Mouse (Mus musculus) midbrain, postnatal 0 days (tissue): ENCODE results near the gene Ap1m1. TPM values are rescaled to one million over a fixed set of nuclear protein-coding genes. Genes with fewer than 3 reads are reported as not detected.

Experiments used
- ATAC-seq: fragments of 200-750 bp; cut with Nextera tagmentation; 2 replicates; pipeline ENCODE4 v1.8.0; 2017; ENCODE audit warnings: moderate number of reproducible peaks, mild to moderate bottlenecking, moderate TSS enrichment, moderate library complexity; ENCODE audit not compliant: low FRiP score
- DNase-seq: peaks from one replicate; pipeline ENCODE4 v3.0.0-alpha.2; 2015; ENCODE audit warnings: low spot score
- H3K27ac ChIP-seq: fragments of 300-500 bp; sonication (generic); 2 replicates; pipeline ENCODE4 v1.5.1; 2014; ENCODE audit warnings: low read depth, mild to moderate bottlenecking, low read length, mixed read lengths
- H3K27me3 ChIP-seq: fragments of 300-500 bp; sonication (generic); 2 replicates; pipeline ENCODE4 v1.6.1; 2014; ENCODE audit warnings: low read length, control low read depth, mixed read lengths; ENCODE audit not compliant: insufficient read depth
- H3K36me3 ChIP-seq: fragments of 300-500 bp; sonication (generic); 2 replicates; pipeline ENCODE4 v1.6.1; 2014; ENCODE audit warnings: low read length, control low read depth, mixed read lengths; ENCODE audit not compliant: insufficient read depth
- H3K4me1 ChIP-seq: fragments of 300-500 bp; sonication (generic); 2 replicates; pipeline ENCODE4 v1.6.1; 2014; ENCODE audit warnings: mild to moderate bottlenecking, control low read depth, antibody characterized with exemption, low read length, mixed read lengths; ENCODE audit not compliant: insufficient read depth
- H3K4me2 ChIP-seq: fragments of 300-500 bp; sonication (generic); 2 replicates; pipeline ENCODE4 v1.6.1; 2014; ENCODE audit warnings: low read depth, mild to moderate bottlenecking, low read length, mixed read lengths; ENCODE audit not compliant: poor library complexity, severe bottlenecking
- H3K4me3 ChIP-seq: fragments of 300-500 bp; sonication (generic); 2 replicates; pipeline ENCODE4 v1.5.1; 2014; ENCODE audit warnings: low read depth, mild to moderate bottlenecking, low read length, moderate library complexity
- H3K9ac ChIP-seq: fragments of 300-500 bp; sonication (generic); replicated peaks from 2 replicates; pipeline ENCODE4 v1.6.1; 2014; ENCODE audit warnings: mild to moderate bottlenecking, low read length, moderate library complexity, mixed read lengths; ENCODE audit not compliant: poor library complexity, severe bottlenecking
- H3K9me3 ChIP-seq: fragments of 300-500 bp; sonication (generic); 2 replicates; pipeline ENCODE4 v1.6.1; 2016; ENCODE audit warnings: low read length, control low read depth
- CTCF ChIP-seq: IDR thresholded peaks from 2 replicates; pipeline ENCODE4 v1.5.1; 2016; ENCODE audit warnings: antibody characterized with exemption, mild to moderate bottlenecking
- WGBS: fragments of 180-500 bp; shearing (Covaris S2); extraction: QIAGEN DNeasy Blood & Tissue Kit; methylation state at CpG from one replicate; pipeline ENCODE4 v1.1.7; 2014; 5-methylcytosine and 5-hydroxymethylcytosine counted together
- polyA plus RNA-seq: library from polyadenylated mRNA; unstranded; fragments of >200 nt; fragmentation: Nextera tagmentation; extraction: Ambion mirVana; gene quantifications from 2 replicates; pipeline ENCODE4 v1.2.1, GENCODE M21; 2015
- total RNA-seq: library from RNA; depleted of rRNA; stranded (reverse); fragments of >200 nt; gene quantifications from 2 replicates; pipeline ENCODE4 v1.2.3, GENCODE M21; 2014

The Ap1m1 gene
- total and polyA plus RNA-seq, 2 experiments from 2014 or later = 81.8 to 252 TPM

DNA sequence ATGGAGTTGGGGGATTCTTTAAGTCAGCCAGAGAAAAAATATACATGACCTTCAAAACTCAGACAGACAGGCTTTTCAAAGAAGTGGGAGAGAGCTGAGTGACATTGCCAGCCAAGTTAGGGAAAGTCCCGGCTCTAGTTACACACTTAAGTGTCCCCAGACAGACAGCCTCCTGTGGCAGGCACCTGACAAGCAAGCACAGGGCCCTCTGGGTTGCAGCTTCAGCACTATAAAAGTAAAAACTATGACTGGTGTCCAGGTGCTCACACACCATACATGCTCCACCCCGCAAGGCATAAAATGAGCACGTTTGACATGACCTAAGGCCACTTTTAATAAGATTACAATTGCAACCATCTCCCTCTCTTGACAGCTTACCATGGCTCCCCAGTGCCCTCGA lies 20.8 kb downstream of the Ap1m1 start:
- Histone ChIP-seq H3K36me3 (0 out of 2 replicates have a peak, but pooled peaks cover 5% of the 10 kb centered on the region), H3K27me3 (no peaks in the 10 kb centered on the region), H3K4me2 (no peak overlapping the region), H3K9me3 (no peaks in the 10 kb centered on the region), H3K4me3 (no peak overlapping the region), H3K9ac (no peak overlapping the region), H3K27ac (no peak overlapping the region), H3K4me1 (no peaks in the 10 kb centered on the region)
- 51% methylated on average over 4 of the region's 4 CpGs for WGBS
- ATAC-seq (0 out of 2 replicates have a peak, but pooled peaks have one; percentile 1), DNase-seq (no peak)
- no peak for TF ChIP-seq CTCF

DNA sequence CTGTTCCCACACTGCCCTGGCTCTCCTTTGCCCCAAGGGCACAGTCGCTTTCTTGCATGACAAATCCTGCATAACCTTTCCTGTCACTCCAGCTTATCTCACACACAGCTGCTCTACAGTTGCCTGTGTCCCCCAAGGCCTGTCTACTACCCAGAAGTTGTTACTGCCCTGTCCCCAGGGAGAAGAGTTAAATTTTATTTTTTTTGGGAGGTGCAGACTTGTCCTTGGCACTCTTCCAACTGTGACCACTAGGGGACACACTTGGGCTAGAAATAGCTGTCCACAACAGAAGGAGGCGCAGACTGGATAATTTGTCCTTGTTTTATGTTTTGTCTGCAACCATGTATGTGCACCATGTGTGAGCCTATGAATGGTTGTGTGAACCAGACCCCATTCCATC lies 21.2 kb downstream of the Ap1m1 start:
- no peak overlapping the region for H3K4me3 ChIP-seq
- no peak overlapping the region for H3K4me2 ChIP-seq
- no peaks in the 10 kb centered on the region for H3K27me3 ChIP-seq
- WGBS = 22% methylated on average over 2 of the region's 2 CpGs
- H3K4me1 ChIP-seq = no peaks in the 10 kb centered on the region
- H3K27ac ChIP-seq = no peak overlapping the region
- ATAC-seq (peak; percentile 77), DNase-seq (peak; percentile 81)
- TF ChIP-seq CTCF = peak; percentile 93
- H3K36me3 ChIP-seq = 0 out of 2 replicates have a peak, but pooled peaks cover under 1% of the 10 kb centered on the region
- no peak overlapping the region for H3K9ac ChIP-seq
- no peaks in the 10 kb centered on the region for H3K9me3 ChIP-seq

DNA sequence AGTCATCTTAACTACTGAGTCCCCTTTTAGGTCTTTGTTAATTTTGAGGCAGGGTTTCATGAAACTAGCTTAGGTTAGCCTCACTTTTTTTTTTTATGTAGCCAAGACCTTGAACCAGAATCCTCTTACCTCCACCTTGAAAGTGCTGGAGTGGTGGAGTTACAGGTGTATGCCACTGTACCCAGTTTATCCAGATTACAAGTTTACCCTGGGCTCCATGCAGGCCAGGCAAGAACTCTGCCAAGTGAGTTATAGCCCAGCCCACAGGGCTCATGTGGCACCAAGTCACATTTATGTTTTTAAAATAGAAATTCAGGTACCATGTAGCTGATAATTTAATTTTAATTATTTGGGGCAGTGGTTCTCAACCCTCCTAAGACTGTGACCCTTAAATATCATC lies 21.6 kb downstream of the Ap1m1 start:
- no peaks in the 10 kb centered on the region for H3K27me3 ChIP-seq
- DNase-seq (no peak), ATAC-seq (no peak)
- H3K9me3 ChIP-seq = no peaks in the 10 kb centered on the region
- no peak overlapping the region for H3K9ac ChIP-seq
- H3K4me2 ChIP-seq = no peak overlapping the region
- H3K4me3 ChIP-seq = no peak overlapping the region
- no peak overlapping the region for H3K27ac ChIP-seq
- no peak for TF ChIP-seq CTCF
- H3K36me3 ChIP-seq = no peaks in the 10 kb centered on the region
- H3K4me1 ChIP-seq = no peaks in the 10 kb centered on the region

DNA sequence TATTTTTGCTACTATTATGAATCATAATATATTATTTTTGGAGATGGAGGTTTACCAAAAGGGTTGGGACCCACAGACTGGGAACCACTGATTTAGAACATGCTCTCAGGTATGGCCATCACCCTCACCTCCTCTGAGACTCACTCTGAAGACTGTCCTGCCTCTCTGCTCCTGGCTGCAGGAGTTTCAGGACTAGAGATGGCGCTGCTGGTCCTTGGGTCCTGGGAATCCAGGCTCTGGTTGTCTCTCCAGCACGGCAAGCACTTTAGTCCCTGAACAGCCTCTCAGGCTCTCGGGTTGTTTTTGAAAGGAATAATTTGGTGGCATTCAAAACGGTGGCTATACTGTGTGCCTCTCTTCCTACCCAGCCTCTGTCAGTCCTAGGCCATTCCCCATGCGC lies 22.1 kb downstream of the Ap1m1 start:
- H3K9me3 ChIP-seq = no peaks in the 10 kb centered on the region
- H3K27ac ChIP-seq = no peak overlapping the region
- no peaks in the 10 kb centered on the region for H3K4me1 ChIP-seq
- no peaks in the 10 kb centered on the region for H3K36me3 ChIP-seq
- no peak overlapping the region for H3K4me3 ChIP-seq
- ATAC-seq (no peak), DNase-seq (no peak)
- H3K27me3 ChIP-seq = no peaks in the 10 kb centered on the region
- peak; percentile 47; the same call in 1 of the 2 replicates for TF ChIP-seq CTCF
- WGBS = 51% methylated on average over 5 of the region's 5 CpGs
- no peak overlapping the region for H3K9ac ChIP-seq
- no peak overlapping the region for H3K4me2 ChIP-seq

DNA sequence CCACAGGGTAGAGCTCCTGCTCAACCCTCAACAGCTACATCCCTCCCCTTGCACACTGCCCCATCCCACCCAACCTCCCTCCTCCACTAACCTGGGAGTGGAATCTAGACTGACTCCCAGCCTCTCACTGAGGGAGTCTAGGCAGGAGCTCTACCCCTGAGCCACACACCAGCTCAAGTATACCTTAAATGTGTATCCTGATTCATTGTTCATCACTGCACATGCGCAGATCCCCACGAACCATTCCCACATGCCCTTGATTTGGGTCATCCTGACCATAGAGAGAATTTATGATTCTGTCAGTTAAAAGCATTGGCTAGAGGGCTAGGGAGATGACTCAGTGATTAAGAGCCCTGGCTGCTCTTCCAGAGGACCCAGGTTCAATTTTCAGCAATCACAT lies 22.9 kb downstream of the Ap1m1 start:
- no peaks in the 10 kb centered on the region for H3K4me1 ChIP-seq
- WGBS = 97% methylated on average over 2 of the region's 2 CpGs
- no peak overlapping the region for H3K4me3 ChIP-seq
- H3K27me3 ChIP-seq = no peaks in the 10 kb centered on the region
- H3K36me3 ChIP-seq = no peaks in the 10 kb centered on the region
- H3K4me2 ChIP-seq = no peak overlapping the region
- DNase-seq = no peak
- no peak overlapping the region for H3K9ac ChIP-seq
- ATAC-seq = no peak
- no peak for TF ChIP-seq CTCF
- H3K9me3 ChIP-seq = no peaks in the 10 kb centered on the region
- H3K27ac ChIP-seq = no peak overlapping the region

DNA sequence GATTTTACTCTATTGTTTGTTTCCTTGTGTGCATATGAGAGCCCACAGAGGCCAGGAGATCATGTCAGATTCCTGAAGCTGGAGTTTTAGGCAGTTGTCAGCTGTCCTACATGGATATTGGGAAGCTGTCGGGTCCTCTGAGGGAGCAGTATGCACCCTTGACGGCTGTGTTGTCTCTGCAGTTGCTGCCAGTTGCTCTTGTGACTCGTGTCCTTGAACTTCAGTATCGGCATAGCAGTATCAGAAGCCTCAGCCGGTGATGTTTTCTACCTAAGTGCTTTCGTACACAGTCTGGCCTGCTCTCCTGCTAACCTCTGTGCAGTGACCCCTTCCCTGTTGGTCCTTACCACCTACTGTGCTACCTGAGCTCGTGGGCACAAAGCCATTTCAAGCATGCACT lies 23.6 kb downstream of the Ap1m1 start:
- DNase-seq = no peak
- Histone ChIP-seq H3K4me1 (no peaks in the 10 kb centered on the region), H3K4me2 (no peak overlapping the region), H3K9me3 (no peaks in the 10 kb centered on the region), H3K27ac (no peak overlapping the region), H3K36me3 (no peaks in the 10 kb centered on the region), H3K9ac (no peak overlapping the region), H3K4me3 (no peak overlapping the region), H3K27me3 (no peaks in the 10 kb centered on the region)
- TF ChIP-seq CTCF = no peak
- no peak for ATAC-seq
- WGBS = 76% methylated on average over 7 of the region's 7 CpGs
